Mouse (Mus musculus) forelimb bud, embryonic 11.5 days (tissue): ENCODE data around the gene Trmt11.
"Not testable (repeated sequence)": the region's sequence is repeated elsewhere in the genome, so short reads cannot be mapped to it uniquely, and the experiment has no call there.

ENCODE experiments used
- DNase-seq: peaks from one replicate; pipeline ENCODE4 v3.0.0-alpha.2; 2012; ENCODE audit warnings: low read depth, low spot score

Gene Trmt11

DNA sequence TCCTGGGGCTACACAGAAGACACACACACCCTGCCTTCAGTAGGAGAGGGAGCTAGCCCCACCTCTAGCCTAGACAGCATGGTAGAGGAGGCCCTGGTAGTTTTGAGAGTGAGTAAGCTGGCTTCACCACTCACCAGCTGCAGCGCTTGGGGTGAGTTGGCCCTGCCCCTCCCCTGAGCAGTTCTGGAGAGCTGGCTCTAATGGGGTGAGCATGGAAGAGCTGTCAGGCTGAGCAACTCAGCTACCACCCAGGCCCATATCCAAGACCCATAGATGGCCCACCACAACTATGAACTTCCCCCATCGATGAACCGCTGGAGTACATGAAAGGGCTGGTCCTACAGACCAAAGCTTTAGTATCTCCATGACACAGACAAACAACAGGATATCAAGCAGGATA is 35.9 kb downstream of the Trmt11 start:
- DNase-seq, result no peak

DNA sequence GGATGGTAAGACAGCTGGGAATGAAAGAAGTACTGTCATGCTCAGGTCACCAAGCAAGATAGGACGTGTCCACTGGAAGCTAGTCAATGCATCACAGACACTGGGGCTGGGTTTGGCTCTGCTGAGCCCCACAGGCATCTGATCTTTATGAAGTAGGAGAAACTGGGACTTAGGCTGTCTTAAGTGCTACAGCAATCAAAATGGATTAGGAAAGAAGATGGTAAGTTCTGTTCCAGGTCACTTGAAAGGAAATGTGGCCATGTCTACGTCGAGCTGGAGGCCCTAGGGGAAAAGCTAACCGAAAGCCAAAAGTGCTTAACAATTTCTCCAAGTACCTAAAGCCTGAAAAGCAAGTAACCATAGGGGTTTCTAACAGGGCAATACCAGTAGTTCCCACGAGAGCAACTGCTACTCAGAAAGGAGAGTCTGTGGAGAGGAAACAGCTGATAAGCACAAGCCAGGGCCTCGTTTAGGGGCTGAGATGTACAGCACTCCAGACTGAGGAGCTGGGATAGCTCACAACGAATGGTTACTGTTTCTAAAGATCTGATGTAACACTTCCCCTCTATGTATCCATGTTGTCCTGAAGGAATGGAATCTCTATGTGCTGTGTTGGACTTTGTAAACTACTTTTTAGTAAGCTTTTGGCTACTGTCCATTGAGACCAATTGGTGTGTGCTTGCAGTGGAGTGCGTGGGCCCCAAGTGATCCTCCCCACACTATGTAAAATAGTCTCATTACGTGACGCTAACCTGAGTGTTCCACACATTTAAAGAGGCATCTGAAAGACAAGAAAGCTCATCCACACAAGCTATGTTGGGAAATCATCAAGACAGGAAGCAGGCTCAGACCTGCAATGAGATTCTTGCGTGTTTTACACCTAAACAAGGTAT is 44.6 kb downstream of the Trmt11 start:
- no peak for DNase-seq

DNA sequence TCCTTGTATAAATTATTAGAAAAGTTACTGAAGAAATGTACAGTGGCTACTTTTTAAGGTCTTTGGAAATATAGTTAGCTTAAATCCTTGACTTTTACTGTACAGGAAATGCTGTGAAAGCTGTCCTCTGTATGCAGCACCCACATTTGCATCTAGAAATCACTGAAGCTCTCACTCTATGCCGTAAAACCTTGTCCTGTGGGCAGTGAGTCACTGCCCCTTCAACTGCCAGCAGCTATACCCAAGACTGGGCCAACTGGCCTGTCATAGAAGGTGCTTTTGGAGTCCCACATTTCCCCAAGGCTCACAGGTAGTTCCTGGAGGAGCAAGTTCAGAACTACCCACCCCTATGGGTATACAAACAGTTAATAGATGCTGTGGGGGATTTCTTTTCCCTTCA is 48.2 kb downstream of the Trmt11 start:
- DNase-seq, result no peak

DNA sequence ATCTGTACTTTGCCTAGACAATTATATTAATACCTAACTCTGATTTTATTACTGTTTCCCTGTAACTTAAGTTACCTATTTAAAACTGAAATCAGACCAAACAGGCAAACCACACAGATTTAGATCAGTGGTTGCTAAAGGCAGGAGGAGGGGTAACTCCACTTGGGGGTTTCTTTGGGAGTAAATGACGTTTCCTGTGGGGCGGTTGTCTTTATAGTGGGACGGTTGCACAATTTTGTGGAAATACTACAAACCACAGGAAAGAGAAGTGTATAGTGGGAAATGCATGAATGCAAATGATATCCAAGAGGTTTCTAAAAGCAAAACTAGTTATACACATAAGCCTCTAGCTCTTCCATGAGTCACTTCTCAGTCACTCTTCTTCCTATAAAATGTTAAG is 50.6 kb downstream of the Trmt11 start:
- no peak for DNase-seq

GRCm38 (mm10) chr10:30538538-30538815 is 62.1 kb downstream of the Trmt11 start:
- no peak for DNase-seq

GRCm38 (mm10) chr10:30537734-30538537 is 62.6 kb downstream of the Trmt11 start:
- DNase-seq, result peak; percentile 28

GRCm38 (mm10) chr10:30535930-30536329 is 64.6 kb downstream of the Trmt11 start:
- DNase-seq, result not testable (repeated sequence)

- no peak for DNase-seq
Observed at GRCm38 (mm10) chr10:30527122-30527521, 73.4 kb downstream of the Trmt11 start.

- DNase-seq, result no peak
Observed at GRCm38 (mm10) chr10:30521727-30522126, 78.8 kb downstream of the Trmt11 start.

DNA sequence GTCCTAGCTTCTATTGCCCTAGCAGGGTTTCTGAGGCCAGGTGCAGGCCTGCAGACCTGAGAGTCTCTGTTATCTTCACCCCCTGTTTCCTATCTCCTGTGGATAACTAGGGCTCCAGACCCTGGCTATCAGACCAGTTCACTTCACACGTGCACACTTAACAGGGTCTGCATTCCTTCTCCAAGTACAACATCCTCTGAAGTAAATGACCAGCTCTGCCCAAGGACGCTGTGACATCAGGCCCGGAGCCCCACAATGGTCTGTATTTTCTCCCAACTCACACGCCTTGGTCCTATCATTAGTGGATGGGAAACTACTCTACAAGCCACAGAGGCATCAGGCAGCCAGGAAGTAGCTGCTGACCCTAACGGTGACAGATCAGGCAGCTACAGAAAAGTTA is 81.4 kb downstream of the Trmt11 start:
- DNase-seq, result no peak

DNA sequence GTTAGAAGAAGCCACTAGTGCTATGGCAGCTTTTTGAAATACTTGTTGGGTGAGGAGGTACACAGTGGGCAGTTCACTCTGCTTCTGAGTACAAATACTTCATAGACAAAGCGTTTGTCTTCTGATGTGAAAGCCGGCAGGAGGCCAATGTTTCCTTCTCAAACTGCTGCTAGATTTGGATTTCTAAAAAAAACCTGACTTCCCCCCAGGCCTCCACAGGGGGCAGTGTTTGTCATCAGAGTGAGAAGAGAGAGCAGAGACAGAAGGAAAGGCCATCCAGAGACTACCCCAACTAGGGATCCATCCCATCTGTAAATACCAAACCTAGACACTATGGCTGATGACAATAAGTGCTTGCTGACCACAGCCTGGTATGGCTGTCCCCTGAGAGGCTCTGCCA is 83.3 kb downstream of the Trmt11 start:
- no peak for DNase-seq

DNA sequence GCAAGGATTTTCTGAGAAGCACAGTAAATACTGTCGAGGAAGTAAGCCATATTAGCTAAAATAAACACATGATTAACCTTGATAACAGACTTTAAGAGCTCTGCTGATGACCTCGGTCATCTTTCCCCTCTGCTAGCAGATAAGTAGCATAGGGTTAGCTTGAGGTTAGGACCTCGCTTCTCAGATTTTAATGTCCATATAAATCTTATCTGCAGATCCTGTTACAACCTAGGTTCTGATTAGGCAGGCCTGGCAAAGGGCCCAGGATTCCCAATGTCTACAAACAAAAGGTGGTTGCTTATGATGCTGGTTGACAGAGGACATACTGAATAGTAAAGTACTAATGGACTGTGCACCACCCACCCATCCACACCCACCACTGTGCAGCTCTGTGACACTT is 83.8 kb downstream of the Trmt11 start:
- DNase-seq, result no peak

DNA sequence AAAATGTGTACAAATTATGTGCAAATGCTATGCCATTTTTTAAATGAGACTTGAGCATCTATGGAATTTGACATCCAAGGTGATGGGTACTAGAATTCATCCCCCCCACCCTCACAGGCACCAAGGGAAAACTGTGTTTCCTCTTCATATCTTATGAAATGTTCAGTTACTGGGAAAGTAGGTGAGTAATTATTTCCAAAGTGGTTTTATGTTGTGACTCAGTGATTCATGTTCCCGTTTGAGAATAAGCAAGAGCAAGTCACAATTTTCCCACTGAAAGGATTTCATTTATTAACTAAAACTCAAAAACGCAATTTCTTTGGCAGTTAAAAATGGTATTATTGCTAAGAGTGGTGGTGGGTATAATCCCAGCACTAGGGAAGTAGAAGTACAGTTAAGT is 95.8 kb downstream of the Trmt11 start:
- no peak for DNase-seq

GRCm38 (mm10) chr10:30503168-30503567 is 97.4 kb downstream of the Trmt11 start:
- DNase-seq, result no peak

GRCm38 (mm10) chr10:30502718-30503117 is 97.8 kb downstream of the Trmt11 start:
- no peak for DNase-seq

DNA sequence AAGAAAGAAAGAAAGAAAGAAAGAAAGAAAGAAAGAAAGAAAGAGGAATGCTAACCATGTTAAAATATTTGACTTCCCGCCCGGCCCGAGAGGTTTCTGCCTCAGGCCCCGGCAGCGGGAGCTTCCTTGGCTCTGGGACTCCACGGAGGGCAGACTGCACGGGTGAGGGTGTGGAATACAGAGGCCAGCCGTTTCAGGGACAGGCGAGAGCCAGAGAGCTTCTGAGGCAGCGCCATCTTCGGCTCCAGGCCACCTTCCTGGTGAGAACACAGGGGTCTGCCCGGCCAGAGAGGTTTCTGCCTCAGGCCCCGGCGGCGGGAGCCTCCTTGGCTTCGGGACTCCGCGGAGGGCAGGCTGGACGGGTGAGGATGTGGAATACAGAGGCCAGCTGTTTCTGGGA is 102.3 kb downstream of the Trmt11 start:
- DNase-seq, result not testable (repeated sequence)
